Mouse (Mus musculus) left cerebral cortex, postnatal 10 days (tissue): ENCODE results near the gene Csmd2. TPM values are rescaled to one million over a fixed set of nuclear protein-coding genes. Genes with fewer than 3 reads are reported as not detected.
"Not testable (repeated sequence)": the region's sequence is repeated elsewhere in the genome, so short reads cannot be mapped to it uniquely, and the experiment has no call there.

ENCODE experiments used
- DNase-seq, 2 experiments: peaks; one replicate each; pipeline ENCODE4 v3.0.0; 2021 to 2022; ENCODE audit warnings: low spot score in 2 of 2, mixed read lengths in 1 of 2; ENCODE audit errors: extremely low spot score in 1 of 2
- intact Hi-C: fragments of 180-260 bp; cut with DNase I; formaldehyde crosslinking; loops from one replicate; pipeline ENCODE4 v1.15.1; 2025
- total RNA-seq, 2 experiments: library from RNA; stranded (reverse); gene quantifications; 2 replicates each; pipeline ENCODE4 v1.2.3; 2021

Csmd2 gene
- total RNA-seq, 2 experiments from 2014 or later = 63.8 to 65.5 TPM

- DNase-seq = no peak
- intact Hi-C loops = no loop called here
These were observed 512.3 kb downstream of the Csmd2 start for GRCm38 (mm10) chr4:128499980-128500379.

- DNase-seq = no peak
- intact Hi-C loops = no loop called here
These were observed 519.2 kb downstream of the Csmd2 start for GRCm38 (mm10) chr4:128506878-128507277.

- no peak for DNase-seq
- intact Hi-C loops = no loop called here
These were observed 522.2 kb downstream of the Csmd2 start for GRCm38 (mm10) chr4:128509885-128510284.

GRCm38 (mm10) chr4:128514496-128514895, 526.8 kb downstream of the Csmd2 start:
- intact Hi-C loops = no loop called here
- no peak for DNase-seq

- intact Hi-C loops = no loop called here
- DNase-seq = no peak
These were observed 533.6 kb downstream of the Csmd2 start for GRCm38 (mm10) chr4:128521276-128521675.

GRCm38 (mm10) chr4:128543378-128543777, 555.7 kb downstream of the Csmd2 start:
- peak in 1 of 2 experiments; percentile 50 for DNase-seq
- intact Hi-C loops = no loop called here

GRCm38 (mm10) chr4:128543956-128544486, 556.4 kb downstream of the Csmd2 start:
- DNase-seq, intact Hi-C loops: not testable (repeated sequence)

GRCm38 (mm10) chr4:128550756-128551155, 563.1 kb downstream of the Csmd2 start:
- DNase-seq = no peak
- intact Hi-C loops = no loop called here

GRCm38 (mm10) chr4:128554198-128554597, 566.5 kb downstream of the Csmd2 start:
- intact Hi-C loops = no loop called here
- peak in 1 of 2 experiments; percentile 23 for DNase-seq

- intact Hi-C loops = no loop called here
- DNase-seq = no peak
These were observed 572.7 kb downstream of the Csmd2 start for GRCm38 (mm10) chr4:128560327-128560726.

GRCm38 (mm10) chr4:128575811-128576210, 588.2 kb downstream of the Csmd2 start:
- DNase-seq = no peak
- intact Hi-C loops = no loop called here

GRCm38 (mm10) chr4:128579182-128579581, 591.5 kb downstream of the Csmd2 start:
- intact Hi-C loops = no loop called here
- no peak for DNase-seq

- no peak for DNase-seq
- intact Hi-C loops = no loop called here
These were observed 605.6 kb downstream of the Csmd2 start for GRCm38 (mm10) chr4:128593286-128593685.

GRCm38 (mm10) chr4:128594062-128594461, 606.4 kb downstream of the Csmd2 start:
- no peak for DNase-seq
- intact Hi-C loops = no loop called here

GRCm38 (mm10) chr4:128597801-128598560, 610.3 kb downstream of the Csmd2 start:
- DNase-seq = no peak
- intact Hi-C loops = no loop called here

- intact Hi-C loops = no loop called here
These were observed 618.9 kb downstream of the Csmd2 start for GRCm38 (mm10) chr4:128606586-128606985.

GRCm38 (mm10) chr4:128607661-128608060, 620.0 kb downstream of the Csmd2 start:
- intact Hi-C loops = no loop called here
- no peak for DNase-seq

More at GRCm38 (mm10) chr4:128606586-128606985, 618.9 kb downstream of the Csmd2 start:
- no peak for DNase-seq

GRCm38 (mm10) chr4:128609276-128609924, 621.7 kb downstream of the Csmd2 start:
- no peak for DNase-seq
- intact Hi-C loops = no loop called here

GRCm38 (mm10) chr4:128609925-128610402, 622.3 kb downstream of the Csmd2 start, which contains the start of gene Zscan20:
Gene Zscan20 (minus strand): TSS chr4:128610098.
- intact Hi-C loops = loop anchor here (5.0 to 10.0 kb wide), 3 partner anchors 47 to 247 kb away; no protein-coding TSS in a partner anchor

GRCm38 (mm10) chr4:128610706-128611105, 623.0 kb downstream of the Csmd2 start:
- no peak for DNase-seq
- intact Hi-C loops = loop anchor here (5.0 to 10.0 kb wide), 3 partner anchors 47 to 247 kb away; no protein-coding TSS in a partner anchor

More at GRCm38 (mm10) chr4:128609925-128610402, 622.3 kb downstream of the Csmd2 start, which contains the start of gene Zscan20:
- peak; percentile 97 to 99 for DNase-seq
